Mouse (Mus musculus) neural tube, embryonic 13.5 days (tissue): ENCODE results near the gene Chst4. TPM values are rescaled to one million over a fixed set of nuclear protein-coding genes. Genes with fewer than 3 reads are reported as not detected.
"Not testable (repeated sequence)": the region's sequence is repeated elsewhere in the genome, so short reads cannot be mapped to it uniquely, and the experiment has no call there.

Experiments used
- ATAC-seq: fragments of 200-750 bp; cut with Nextera tagmentation; 2 replicates; pipeline ENCODE4 v1.8.0; 2017; ENCODE audit warnings: low read depth, mild to moderate bottlenecking, moderate TSS enrichment, moderate library complexity
- H3K27ac ChIP-seq: fragments of 300-500 bp; sonication (generic); replicated peaks from 2 replicates; pipeline ENCODE4 v1.5.1; 2015; ENCODE audit warnings: moderate library complexity, mild to moderate bottlenecking, inconsistent platforms
- H3K27me3 ChIP-seq: fragments of 300-500 bp; sonication (generic); 2 replicates; pipeline ENCODE4 v1.6.1; 2015; ENCODE audit warnings: mild to moderate bottlenecking, inconsistent platforms
- H3K36me3 ChIP-seq: fragments of 300-500 bp; sonication (generic); 2 replicates; pipeline ENCODE4 v1.6.1; 2015; ENCODE audit warnings: mild to moderate bottlenecking, inconsistent platforms
- H3K4me1 ChIP-seq: fragments of 300-500 bp; sonication (generic); replicated peaks from 2 replicates; pipeline ENCODE4 v1.6.1; 2015; ENCODE audit warnings: inconsistent platforms
- H3K4me2 ChIP-seq: fragments of 300-500 bp; sonication (generic); 2 replicates; pipeline ENCODE4 v1.6.1; 2015; ENCODE audit warnings: inconsistent platforms, mild to moderate bottlenecking, moderate library complexity
- H3K4me3 ChIP-seq: fragments of 300-500 bp; sonication (generic); 2 replicates; pipeline ENCODE4 v1.5.1; 2015; ENCODE audit warnings: mild to moderate bottlenecking, inconsistent platforms
- H3K9ac ChIP-seq: fragments of 300-500 bp; sonication (generic); 2 replicates; pipeline ENCODE4 v1.6.1; 2015; ENCODE audit warnings: moderate library complexity, mild to moderate bottlenecking, inconsistent platforms
- H3K9me3 ChIP-seq: fragments of 300-500 bp; sonication (generic); 2 replicates; pipeline ENCODE4 v1.6.1; 2016; ENCODE audit warnings: inconsistent platforms
- WGBS: fragments of 180-500 bp; shearing (Covaris S2); methylation state at CpG from one replicate; pipeline ENCODE4 v1.1.7; 2015; 5-methylcytosine and 5-hydroxymethylcytosine counted together
- polyA plus RNA-seq: library from polyadenylated mRNA; unstranded; fragments of >200 nt; fragmentation: Nextera tagmentation; extraction: Ambion mirVana; gene quantifications from 2 replicates; pipeline ENCODE4 v1.2.1, GENCODE M21; 2015

Chst4 gene
- polyA plus RNA-seq, 1 experiment from 2014 or later, result not detected

- WGBS, result 84% methylated on average over 4 of the region's 4 CpGs
- ATAC-seq, result no peak
- no peak overlapping the region for H3K27ac ChIP-seq
- H3K9ac ChIP-seq, result no peak overlapping the region
- H3K36me3 ChIP-seq, result no peaks in the 10 kb centered on the region
- H3K4me2 ChIP-seq, result no peak overlapping the region
- H3K27me3 ChIP-seq, result no peaks in the 10 kb centered on the region
- no peaks in the 10 kb centered on the region for H3K4me1 ChIP-seq
- no peak overlapping the region for H3K4me3 ChIP-seq
- no peaks in the 10 kb centered on the region for H3K9me3 ChIP-seq
These were observed 969 bp upstream of the Chst4 start for GRCm38 (mm10) chr8:110040509-110040908.

DNA sequence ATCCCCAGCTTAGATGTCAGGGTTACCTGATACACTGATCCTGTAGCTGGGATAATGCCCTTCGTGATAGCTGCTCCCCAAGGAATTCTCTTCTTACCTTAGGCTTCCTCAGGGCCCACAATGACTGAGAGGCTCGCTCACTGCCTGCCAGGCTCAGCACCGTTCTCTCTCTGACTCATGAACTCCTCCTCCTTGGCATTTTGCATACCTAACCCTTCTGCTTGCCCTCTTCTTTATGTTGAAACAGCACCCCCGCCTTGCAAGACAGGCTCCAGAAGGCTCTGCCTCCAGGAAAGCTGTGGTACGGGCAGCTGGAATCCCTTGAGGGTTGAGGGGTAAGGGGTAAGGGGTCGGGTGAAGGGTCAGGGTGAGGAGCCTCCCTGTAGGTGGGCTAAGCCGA lies 324 bp downstream of the Chst4 start:
- ATAC-seq, result no peak
- no peak overlapping the region for H3K9ac ChIP-seq
- H3K27ac ChIP-seq, result no peak overlapping the region
- no peaks in the 10 kb centered on the region; the same call in 1 of the 2 replicates for H3K4me1 ChIP-seq
- no peak overlapping the region for H3K4me2 ChIP-seq
- no peaks in the 10 kb centered on the region for H3K27me3 ChIP-seq
- H3K4me3 ChIP-seq, result no peak overlapping the region
- WGBS, result 44% methylated on average over 7 of the region's 7 CpGs
- H3K9me3 ChIP-seq, result no peaks in the 10 kb centered on the region
- H3K36me3 ChIP-seq, result no peaks in the 10 kb centered on the region

- H3K9me3 ChIP-seq, result no peaks in the 10 kb centered on the region
- 74% methylated on average over 2 of the region's 2 CpGs for WGBS
- ATAC-seq, result no peak
- no peak overlapping the region for H3K4me2 ChIP-seq
- no peak overlapping the region for H3K9ac ChIP-seq
- H3K4me3 ChIP-seq, result no peak overlapping the region
- no peak overlapping the region for H3K27ac ChIP-seq
- no peaks in the 10 kb centered on the region for H3K36me3 ChIP-seq
- H3K4me1 ChIP-seq, result no peaks in the 10 kb centered on the region; the same call in 1 of the 2 replicates
- H3K27me3 ChIP-seq, result no peaks in the 10 kb centered on the region
These were observed 3.4 kb downstream of the Chst4 start for GRCm38 (mm10) chr8:110036156-110036555.

- Histone ChIP-seq H3K27me3 (no peaks in the 10 kb centered on the region), H3K9ac (no peak overlapping the region), H3K4me1 (no peaks in the 10 kb centered on the region; the same call in 1 of the 2 replicates), H3K27ac (no peak overlapping the region), H3K36me3 (no peaks in the 10 kb centered on the region), H3K9me3 (no peaks in the 10 kb centered on the region), H3K4me3 (no peak overlapping the region), H3K4me2 (no peak overlapping the region)
- WGBS, result 56% methylated on average over 4 of the region's 4 CpGs
- ATAC-seq, result no peak
These were observed 5.2 kb downstream of the Chst4 start for GRCm38 (mm10) chr8:110034331-110034730.

DNA sequence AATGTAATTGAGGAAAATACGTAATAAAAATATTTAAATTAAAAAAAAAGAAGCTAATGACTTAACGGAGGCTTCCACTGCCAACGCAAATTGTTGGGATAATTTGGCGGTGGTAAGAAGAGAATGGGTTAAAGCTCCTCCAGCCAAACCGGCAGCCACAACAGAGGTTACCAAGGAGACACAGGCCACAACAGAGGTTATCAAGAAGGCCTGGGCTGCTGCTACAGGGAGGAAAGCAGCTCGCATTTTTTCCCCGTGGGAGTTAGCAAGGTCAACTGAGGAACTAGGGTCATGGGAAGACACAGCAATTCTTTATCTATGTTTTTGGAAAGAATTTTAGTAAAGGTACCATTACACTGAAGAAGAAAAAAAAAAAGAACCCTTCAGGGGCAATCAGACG lies 5.8 kb downstream of the Chst4 start:
- not testable (repeated sequence) for H3K9ac ChIP-seq, H3K4me3 ChIP-seq, H3K4me1 ChIP-seq, H3K4me2 ChIP-seq, H3K9me3 ChIP-seq, H3K27ac ChIP-seq, H3K27me3 ChIP-seq, H3K36me3 ChIP-seq, ATAC-seq
- whole genome bisulfite sequencing, result 37% methylated on average over 8 of the region's 8 CpGs

DNA sequence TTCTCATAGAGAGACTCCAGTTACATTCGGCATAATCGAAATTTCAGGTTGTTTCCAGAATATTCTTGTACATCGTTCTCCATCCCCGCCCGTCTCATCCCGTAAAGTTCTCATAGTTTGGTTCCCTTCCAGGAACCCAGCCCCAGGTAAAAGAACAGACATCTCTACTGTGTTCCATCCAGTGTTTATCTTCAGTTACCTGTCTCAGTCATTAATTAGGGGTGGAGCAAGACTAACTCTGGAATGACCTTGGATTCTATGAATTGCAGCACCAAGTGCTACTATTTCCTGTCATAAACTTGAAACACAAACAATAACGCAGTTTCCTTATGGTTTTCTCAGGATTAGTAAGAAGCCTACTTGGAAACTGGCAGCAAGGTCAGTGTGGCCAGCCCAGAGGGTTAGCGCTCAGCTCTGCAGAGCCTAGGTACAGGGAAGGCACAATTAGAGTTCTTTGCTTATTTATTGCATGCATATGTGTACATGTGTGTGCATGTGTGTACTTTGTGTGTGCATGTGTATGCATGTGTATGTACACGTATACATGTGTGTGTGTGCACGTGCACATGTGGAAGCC lies 16.7 kb downstream of the Chst4 start:
- Histone ChIP-seq H3K9me3 (no peaks in the 10 kb centered on the region), H3K36me3 (no peaks in the 10 kb centered on the region), H3K27ac (no peak overlapping the region), H3K27me3 (no peaks in the 10 kb centered on the region), H3K4me1 (no peaks in the 10 kb centered on the region), H3K4me2 (no peak overlapping the region), H3K4me3 (no peak overlapping the region), H3K9ac (no peak overlapping the region)
- WGBS, result 92% methylated on average over 10 of the region's 10 CpGs
- ATAC-seq, result no peak

GRCm38 (mm10) chr8:110022081-110022480 lies 17.5 kb downstream of the Chst4 start:
- Histone ChIP-seq H3K4me1 (no peaks in the 10 kb centered on the region), H3K4me2 (no peak overlapping the region), H3K36me3 (no peaks in the 10 kb centered on the region), H3K9me3 (no peaks in the 10 kb centered on the region), H3K27me3 (no peaks in the 10 kb centered on the region), H3K9ac (no peak overlapping the region), H3K4me3 (no peak overlapping the region), H3K27ac (no peak overlapping the region)
- 65% methylated on average over 6 of the region's 6 CpGs for WGBS
- ATAC-seq, result no peak

GRCm38 (mm10) chr8:110010868-110011267 lies 28.7 kb downstream of the Chst4 start:
- no peak for ATAC-seq
- WGBS, result 34% methylated on average over 5 of the region's 5 CpGs
- Histone ChIP-seq H3K4me3 (no peak overlapping the region), H3K4me1 (peaks cover 9% of the 10 kb centered on the region; the same call in 1 of the 2 replicates), H3K27ac (no peak overlapping the region), H3K36me3 (no peaks in the 10 kb centered on the region), H3K9me3 (no peaks in the 10 kb centered on the region), H3K9ac (no peak overlapping the region), H3K27me3 (no peaks in the 10 kb centered on the region), H3K4me2 (no peak overlapping the region)

DNA sequence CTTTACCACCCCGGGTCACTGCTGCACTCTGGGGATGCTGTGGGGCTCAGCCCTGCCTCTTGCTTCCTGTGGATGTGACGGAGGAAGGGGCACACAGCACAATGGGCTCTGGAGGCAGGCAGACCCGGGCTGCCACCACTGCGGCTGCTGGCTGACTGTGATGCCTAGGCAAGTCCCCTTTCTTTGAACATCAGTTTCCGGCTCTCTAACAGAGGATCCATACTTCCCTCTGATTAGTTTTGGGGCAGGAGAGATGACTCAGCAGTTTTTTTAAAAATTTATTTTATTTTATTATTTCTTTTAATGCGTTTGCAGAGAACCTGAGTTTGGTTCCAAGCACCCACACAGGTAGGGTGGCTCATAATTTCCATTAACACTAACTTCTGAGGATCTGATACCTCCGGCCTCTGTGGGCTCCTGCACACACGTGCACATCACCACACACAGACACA lies 30.5 kb downstream of the Chst4 start:
- no peak overlapping the region for H3K4me2 ChIP-seq
- H3K4me1 ChIP-seq, result peaks cover 9% of the 10 kb centered on the region; the same call in 1 of the 2 replicates
- H3K9me3 ChIP-seq, result no peaks in the 10 kb centered on the region
- no peaks in the 10 kb centered on the region for H3K27me3 ChIP-seq
- H3K36me3 ChIP-seq, result no peaks in the 10 kb centered on the region
- ATAC-seq, result no peak
- H3K9ac ChIP-seq, result no peak overlapping the region
- WGBS, result 69% methylated on average over 8 of the region's 8 CpGs
- H3K4me3 ChIP-seq, result no peak overlapping the region
- H3K27ac ChIP-seq, result no peak overlapping the region

- Histone ChIP-seq H3K4me1 (peaks cover 9% of the 10 kb centered on the region; the same call in 1 of the 2 replicates), H3K27me3 (no peaks in the 10 kb centered on the region), H3K4me2 (no peak overlapping the region), H3K9me3 (no peaks in the 10 kb centered on the region), H3K9ac (no peak overlapping the region), H3K4me3 (no peak overlapping the region), H3K36me3 (no peaks in the 10 kb centered on the region), H3K27ac (no peak overlapping the region)
- 87% methylated on average over 25 of the region's 26 CpGs for WGBS
- no peak for ATAC-seq
These were observed 31.1 kb downstream of the Chst4 start for GRCm38 (mm10) chr8:110008228-110008994.

DNA sequence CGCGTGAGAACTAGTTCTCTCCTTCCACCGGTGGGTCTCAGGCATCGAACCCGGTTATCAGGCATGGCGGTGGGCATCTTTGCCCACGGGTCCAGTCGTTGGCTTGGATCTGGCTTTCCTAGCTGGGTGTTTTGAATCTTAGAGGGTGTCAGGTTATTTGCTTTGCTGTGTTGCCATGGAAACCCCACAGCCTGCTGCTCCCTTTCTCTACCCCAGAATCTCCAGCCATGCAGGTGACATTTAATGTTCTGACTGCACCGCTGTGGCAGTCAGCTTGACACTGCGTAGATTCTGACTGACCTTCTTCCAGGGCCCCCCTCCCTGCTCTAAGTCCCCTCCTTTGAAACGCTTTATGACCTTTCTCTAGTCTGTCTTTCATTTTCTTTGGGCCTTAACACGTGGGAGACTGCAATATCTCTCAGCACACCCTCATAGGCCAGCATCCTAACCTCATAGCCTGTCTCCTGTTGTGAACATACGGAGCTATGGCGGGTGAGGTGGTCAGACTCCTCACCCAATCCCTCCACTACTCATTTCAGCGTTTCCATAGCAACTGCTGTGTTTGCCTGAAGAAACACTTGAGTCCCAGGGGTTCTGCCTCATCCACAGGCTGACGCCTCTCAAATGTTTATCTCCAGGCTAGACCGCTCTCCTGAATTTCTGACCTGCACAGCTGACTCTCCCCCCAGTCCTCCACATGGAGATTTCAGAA lies 33.1 kb downstream of the Chst4 start:
- ATAC-seq, result peak; percentile 59
- Histone ChIP-seq H3K27ac (peak overlapping the region; percentile 61), H3K4me2 (no peak overlapping the region), H3K9me3 (no peaks in the 10 kb centered on the region), H3K9ac (no peak overlapping the region), H3K36me3 (no peaks in the 10 kb centered on the region), H3K4me1 (peaks cover 9% of the 10 kb centered on the region; the same call in 1 of the 2 replicates), H3K27me3 (no peaks in the 10 kb centered on the region), H3K4me3 (no peak overlapping the region)
- WGBS, result 59% methylated on average over 17 of the region's 17 CpGs

- Histone ChIP-seq H3K4me2 (no peak overlapping the region), H3K27me3 (no peaks in the 10 kb centered on the region), H3K27ac (no peak overlapping the region), H3K4me3 (no peak overlapping the region), H3K9me3 (no peaks in the 10 kb centered on the region), H3K9ac (no peak overlapping the region), H3K36me3 (no peaks in the 10 kb centered on the region), H3K4me1 (peaks cover 9% of the 10 kb centered on the region; the same call in 1 of the 2 replicates)
- no peak for ATAC-seq
- 86% methylated on average over 5 of the region's 5 CpGs for WGBS
These were observed 35.2 kb downstream of the Chst4 start for GRCm38 (mm10) chr8:110004300-110004699.
